Mouse (Mus musculus) limb, embryonic 11.5 days (tissue): Measurements from ENCODE around the gene Styx. TPM values are rescaled to one million over a fixed set of nuclear protein-coding genes. Genes with fewer than 3 reads are reported as not detected.
"Not testable (repeated sequence)": the region's sequence is repeated elsewhere in the genome, so short reads cannot be mapped to it uniquely, and the experiment has no call there.

Experiments used
- ATAC-seq: fragments of 200-750 bp; cut with Nextera tagmentation; 2 replicates; pipeline ENCODE4 v1.8.0; 2017; ENCODE audit warnings: low read depth; ENCODE audit not compliant: insufficient number of reproducible peaks, low FRiP score, low TSS enrichment
- DNase-seq: peaks from one replicate; pipeline ENCODE4 v3.0.0-alpha.2; 2015; ENCODE audit warnings: low spot score
- H3K27ac ChIP-seq: fragments of 300-500 bp; sonication (generic); replicated peaks from 2 replicates; pipeline ENCODE4 v1.5.1; 2014; ENCODE audit warnings: low read depth, mild to moderate bottlenecking, low read length
- H3K27me3 ChIP-seq: fragments of 300-500 bp; sonication (generic); 2 replicates; pipeline ENCODE4 v1.6.1; 2014; ENCODE audit warnings: mild to moderate bottlenecking, low read length, mixed read lengths; ENCODE audit not compliant: control insufficient read depth, insufficient read depth
- H3K36me3 ChIP-seq: fragments of 300-500 bp; sonication (generic); 2 replicates; pipeline ENCODE4 v1.6.1; 2014; ENCODE audit warnings: mild to moderate bottlenecking, low read length, moderate library complexity, mixed read lengths; ENCODE audit not compliant: control insufficient read depth, insufficient read depth
- H3K4me1 ChIP-seq: fragments of 300-500 bp; sonication (generic); 2 replicates; pipeline ENCODE4 v1.6.1; 2014; ENCODE audit warnings: low read length, mixed read lengths; ENCODE audit not compliant: control insufficient read depth, insufficient read depth
- H3K4me2 ChIP-seq: fragments of 300-500 bp; sonication (generic); 2 replicates; pipeline ENCODE4 v1.6.1; 2014; ENCODE audit warnings: low read depth, mild to moderate bottlenecking, moderate library complexity; ENCODE audit not compliant: severe bottlenecking
- H3K4me3 ChIP-seq: fragments of 300-500 bp; sonication (generic); 2 replicates; pipeline ENCODE4 v1.5.1; 2014; ENCODE audit warnings: low read depth, low read length
- H3K9ac ChIP-seq: fragments of 300-500 bp; sonication (generic); 2 replicates; pipeline ENCODE4 v1.6.1; 2014; ENCODE audit warnings: mild to moderate bottlenecking, low read length
- H3K9me3 ChIP-seq: fragments of 300-500 bp; sonication (generic); 2 replicates; pipeline ENCODE4 v1.6.1; 2016; ENCODE audit warnings: low read length; ENCODE audit not compliant: control insufficient read depth
- WGBS: fragments of 180-500 bp; shearing (Covaris S2); extraction: QIAGEN DNeasy Blood & Tissue Kit; methylation state at CpG from one replicate; pipeline ENCODE4 v1.1.7; 2014; 5-methylcytosine and 5-hydroxymethylcytosine counted together
- polyA plus RNA-seq: library from polyadenylated mRNA; unstranded; fragments of >200 nt; fragmentation: Nextera tagmentation; extraction: Ambion mirVana; gene quantifications from 2 replicates; pipeline ENCODE4 v1.2.1, GENCODE M21; 2014

The Styx gene
- polyA plus RNA-seq, 1 experiment from 2014 or later, result 45.3 TPM

- peaks cover 7% of the 10 kb centered on the region; the same call in 1 of the 2 replicates for H3K4me1 ChIP-seq
- DNase-seq (no peak), ATAC-seq (no peak)
- no peak overlapping the region for H3K27ac ChIP-seq
- WGBS, result 80% methylated on average over 4 of the region's 4 CpGs
- no peaks in the 10 kb centered on the region for H3K27me3 ChIP-seq
- H3K9ac ChIP-seq, result no peak overlapping the region
- no peaks in the 10 kb centered on the region for H3K9me3 ChIP-seq
- H3K36me3 ChIP-seq, result no peaks in the 10 kb centered on the region; the same call in 1 of the 2 replicates
- no peak overlapping the region for H3K4me3 ChIP-seq
- no peak overlapping the region for H3K4me2 ChIP-seq
These were observed 32.0 kb downstream of the Styx start for GRCm38 (mm10) chr14:45382912-45383311.

GRCm38 (mm10) chr14:45385596-45385995, 34.7 kb downstream of the Styx start:
- no peak overlapping the region for H3K4me3 ChIP-seq
- no peak for DNase-seq
- no peaks in the 10 kb centered on the region for H3K9me3 ChIP-seq
- H3K9ac ChIP-seq, result no peak overlapping the region
- H3K36me3 ChIP-seq, result no peaks in the 10 kb centered on the region; the same call in 1 of the 2 replicates
- ATAC-seq, result no peak
- no peak overlapping the region for H3K27ac ChIP-seq
- no peaks in the 10 kb centered on the region for H3K27me3 ChIP-seq
- H3K4me1 ChIP-seq, result peaks cover 7% of the 10 kb centered on the region; the same call in 1 of the 2 replicates
- no peak overlapping the region for H3K4me2 ChIP-seq
- 93% methylated on average over 2 of the region's 2 CpGs for WGBS

GRCm38 (mm10) chr14:45387480-45387879, 36.6 kb downstream of the Styx start:
- WGBS, result 23% methylated on average over 2 of the region's 2 CpGs
- H3K9me3 ChIP-seq, result no peaks in the 10 kb centered on the region
- no peak overlapping the region for H3K9ac ChIP-seq
- H3K27ac ChIP-seq, result no peak overlapping the region
- no peak for DNase-seq
- H3K4me2 ChIP-seq, result peak overlapping the region; percentile 73
- H3K4me3 ChIP-seq, result peak overlapping the region; percentile 85; the same call in 1 of the 2 replicates
- no peaks in the 10 kb centered on the region for H3K27me3 ChIP-seq
- H3K4me1 ChIP-seq, result peaks cover 7% of the 10 kb centered on the region; the same call in 1 of the 2 replicates
- H3K36me3 ChIP-seq, result no peaks in the 10 kb centered on the region
- no peak for ATAC-seq

GRCm38 (mm10) chr14:45388345-45389181, 37.7 kb downstream of the Styx start:
- H3K4me1 ChIP-seq, result peaks cover 7% of the 10 kb centered on the region; the same call in 1 of the 2 replicates
- H3K36me3 ChIP-seq, result no peaks in the 10 kb centered on the region
- peak overlapping the region; percentile 76 for H3K27ac ChIP-seq
- H3K27me3 ChIP-seq, result no peaks in the 10 kb centered on the region
- peak overlapping the region; percentile 85 for H3K9ac ChIP-seq
- H3K4me3 ChIP-seq, result peak overlapping the region; percentile 85
- under 1% methylated on average over 71 of the region's 71 CpGs for WGBS
- DNase-seq (peak; percentile 92), ATAC-seq (peak; percentile 97)
- no peaks in the 10 kb centered on the region for H3K9me3 ChIP-seq
- peak overlapping the region; percentile 73 for H3K4me2 ChIP-seq

- no peak for ATAC-seq
- peak overlapping the region; percentile 85 for H3K4me3 ChIP-seq
- peak overlapping the region; percentile 85 for H3K9ac ChIP-seq
- 29% methylated on average over 3 of the region's 3 CpGs for WGBS
- DNase-seq, result no peak
- H3K9me3 ChIP-seq, result no peaks in the 10 kb centered on the region
- no peaks in the 10 kb centered on the region for H3K27me3 ChIP-seq
- H3K4me1 ChIP-seq, result peaks cover 7% of the 10 kb centered on the region; the same call in 1 of the 2 replicates
- H3K27ac ChIP-seq, result no peak overlapping the region
- peak overlapping the region; percentile 73 for H3K4me2 ChIP-seq
- H3K36me3 ChIP-seq, result no peaks in the 10 kb centered on the region
These were observed 38.3 kb downstream of the Styx start for GRCm38 (mm10) chr14:45389194-45389593.

- ATAC-seq, result no peak
- 81% methylated on average over 3 of the region's 3 CpGs for WGBS
- H3K9me3 ChIP-seq, result no peaks in the 10 kb centered on the region
These were observed 48.9 kb downstream of the Styx start for GRCm38 (mm10) chr14:45399836-45400235.

GRCm38 (mm10) chr14:45403651-45404050, 52.8 kb downstream of the Styx start:
- Histone ChIP-seq H3K27ac (no peak overlapping the region), H3K4me2 (no peak overlapping the region), H3K36me3 (no peaks in the 10 kb centered on the region), H3K9ac (no peak overlapping the region), H3K27me3 (no peaks in the 10 kb centered on the region), H3K9me3 (no peaks in the 10 kb centered on the region), H3K4me3 (no peak overlapping the region), H3K4me1 (no peaks in the 10 kb centered on the region)
- 82% methylated on average over 7 of the region's 7 CpGs for WGBS
- DNase-seq (no peak), ATAC-seq (no peak)

More at GRCm38 (mm10) chr14:45399836-45400235, 48.9 kb downstream of the Styx start:
- no peak overlapping the region for H3K4me3 ChIP-seq
- H3K27me3 ChIP-seq, result no peaks in the 10 kb centered on the region
- H3K4me2 ChIP-seq, result no peak overlapping the region
- no peaks in the 10 kb centered on the region for H3K36me3 ChIP-seq
- H3K27ac ChIP-seq, result no peak overlapping the region
- DNase-seq, result no peak
- no peak overlapping the region for H3K9ac ChIP-seq
- no peaks in the 10 kb centered on the region for H3K4me1 ChIP-seq

- not testable (repeated sequence) for H3K4me1 ChIP-seq, H3K36me3 ChIP-seq, H3K9me3 ChIP-seq, H3K4me3 ChIP-seq, H3K27me3 ChIP-seq, DNase-seq, H3K9ac ChIP-seq, ATAC-seq, H3K27ac ChIP-seq, H3K4me2 ChIP-seq
- WGBS, result 83% methylated on average over 1 of the region's 3 CpGs
These were observed 53.9 kb downstream of the Styx start, which contains the start of gene Gnpnat1 for GRCm38 (mm10) chr14:45404813-45405212. Gene Gnpnat1 (minus strand): TSS chr14:45404913.
